Mouse (Mus musculus) E14TG2a.4 (cell line): ENCODE results near the gene Map2k6.

Source experiments
- H3K27me3 ChIP-seq: 2 replicates; pipeline ENCODE4 v1.6.1; 2014; ENCODE audit warnings: low read length, control low read depth; ENCODE audit not compliant: insufficient read depth
- H3K36me3 ChIP-seq: 2 replicates; pipeline ENCODE4 v1.6.1; 2014; ENCODE audit warnings: low read length, control low read depth; ENCODE audit not compliant: insufficient read depth
- H3K4me1 ChIP-seq: replicated peaks from 2 replicates; pipeline ENCODE4 v1.6.1; 2014; ENCODE audit warnings: low read depth, low read length, control low read depth
- H3K4me3 ChIP-seq: replicated peaks from 2 replicates; pipeline ENCODE4 v1.5.1; 2014; ENCODE audit warnings: mild to moderate bottlenecking, low read length
- H3K9me3 ChIP-seq: 2 replicates; pipeline ENCODE4 v1.6.1; 2014; ENCODE audit warnings: low read length, control low read depth
- CTCF ChIP-seq: conservative IDR thresholded peaks from 2 replicates; pipeline ENCODE4 v1.5.1; 2014; ENCODE audit warnings: low read length
- NANOG ChIP-seq: IDR thresholded peaks from 2 replicates; pipeline ENCODE4 v1.6.1; 2014; ENCODE audit warnings: borderline replicate concordance, low read length, mixed read lengths
- POU5F1 ChIP-seq: IDR thresholded peaks from 2 replicates; pipeline ENCODE4 v1.6.1; 2014; ENCODE audit warnings: low read length, borderline replicate concordance

Gene Map2k6

DNA sequence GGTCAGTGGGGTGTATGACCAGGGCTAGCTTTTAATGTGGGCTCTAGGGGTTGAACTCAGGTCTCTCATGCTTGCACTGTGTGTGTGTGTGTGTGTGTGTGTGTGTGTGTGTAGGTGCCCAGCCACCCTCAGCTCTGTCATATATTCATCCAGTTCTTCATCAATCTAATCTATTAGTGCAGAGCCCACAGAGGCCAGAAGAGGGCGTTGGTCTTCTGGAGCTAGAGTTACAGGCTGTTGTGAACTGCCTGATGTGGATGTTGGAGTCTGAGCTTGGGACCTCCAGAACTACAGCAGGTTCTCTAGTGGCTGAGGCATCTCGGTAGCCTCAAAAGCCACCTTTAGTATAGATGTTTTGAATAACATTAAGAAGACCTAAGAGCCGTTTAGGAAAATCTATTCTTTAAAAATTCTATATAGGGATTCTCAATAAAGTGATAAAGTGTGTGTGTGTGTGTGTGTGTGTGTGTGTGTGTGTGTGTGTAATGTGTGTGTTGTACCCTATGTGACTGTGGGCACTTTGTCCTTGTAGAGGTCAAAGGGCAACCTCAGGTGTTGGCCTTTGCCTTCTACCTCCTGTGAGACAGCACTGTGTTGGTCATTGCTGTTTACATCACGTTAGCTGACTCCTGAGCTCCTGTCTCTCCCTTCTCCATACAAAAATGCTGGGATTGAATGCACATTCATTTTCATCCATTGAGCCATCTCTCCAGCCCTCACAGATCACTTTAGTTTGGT, 96.6 kb downstream of the Map2k6 start:
- H3K27me3 ChIP-seq: no peaks in the 10 kb centered on the region
- H3K4me3 ChIP-seq: no peak overlapping the region
- peaks cover 4% of the 10 kb centered on the region; the same call in 1 of the 2 replicates for H3K36me3 ChIP-seq
- TF ChIP-seq NANOG (no peak), CTCF (peak; percentile 20; the same call in 1 of the 2 replicates), POU5F1 (no peak)
- no peaks in the 10 kb centered on the region for H3K9me3 ChIP-seq
- no peaks in the 10 kb centered on the region for H3K4me1 ChIP-seq

DNA sequence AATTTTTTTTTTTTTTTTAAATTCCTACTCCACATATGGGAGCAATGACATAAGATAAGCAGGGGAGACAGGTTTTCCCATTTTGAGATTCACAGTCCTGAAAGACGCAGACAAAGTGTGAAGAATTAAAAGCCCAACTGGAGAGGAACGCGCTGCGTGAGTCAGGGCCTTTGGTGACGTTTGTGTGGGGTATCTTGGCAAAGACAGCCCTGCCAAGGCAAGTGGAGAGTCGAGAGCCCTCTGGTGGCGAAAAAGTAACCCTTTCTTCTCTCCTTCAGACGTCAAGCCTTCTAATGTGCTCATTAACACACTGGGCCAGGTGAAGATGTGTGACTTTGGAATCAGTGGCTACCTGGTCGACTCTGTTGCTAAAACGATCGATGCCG, 97.1 kb downstream of the Map2k6 start:
- H3K4me3 ChIP-seq: no peak overlapping the region
- no peaks in the 10 kb centered on the region for H3K4me1 ChIP-seq
- H3K27me3 ChIP-seq: no peaks in the 10 kb centered on the region
- H3K36me3 ChIP-seq: peaks cover 4% of the 10 kb centered on the region; the same call in 1 of the 2 replicates
- H3K9me3 ChIP-seq: no peaks in the 10 kb centered on the region
- TF ChIP-seq NANOG (no peak), CTCF (peak; percentile 55), POU5F1 (no peak)

GRCm38 (mm10) chr11:110497743-110498142, 98.8 kb downstream of the Map2k6 start:
- peaks cover 4% of the 10 kb centered on the region; the same call in 1 of the 2 replicates for H3K36me3 ChIP-seq
- H3K27me3 ChIP-seq: no peaks in the 10 kb centered on the region
- no peak overlapping the region for H3K4me3 ChIP-seq
- H3K9me3 ChIP-seq: no peaks in the 10 kb centered on the region
- H3K4me1 ChIP-seq: no peaks in the 10 kb centered on the region
- TF ChIP-seq POU5F1 (no peak), CTCF (no peak), NANOG (no peak)

GRCm38 (mm10) chr11:110498651-110499213, 99.8 kb downstream of the Map2k6 start:
- Histone ChIP-seq H3K4me1 (no peaks in the 10 kb centered on the region), H3K9me3 (no peaks in the 10 kb centered on the region), H3K27me3 (no peaks in the 10 kb centered on the region), H3K4me3 (no peak overlapping the region), H3K36me3 (peaks cover 4% of the 10 kb centered on the region; the same call in 1 of the 2 replicates)
- TF ChIP-seq POU5F1 (no peak), NANOG (no peak), CTCF (peak; percentile 78)

- no peaks in the 10 kb centered on the region for H3K4me1 ChIP-seq
- no peak overlapping the region for H3K4me3 ChIP-seq
- H3K36me3 ChIP-seq: peaks cover 4% of the 10 kb centered on the region; the same call in 1 of the 2 replicates
- H3K9me3 ChIP-seq: no peaks in the 10 kb centered on the region
- H3K27me3 ChIP-seq: no peaks in the 10 kb centered on the region
- TF ChIP-seq POU5F1 (no peak), NANOG (no peak), CTCF (no peak)
These were observed 104.2 kb downstream of the Map2k6 start for GRCm38 (mm10) chr11:110502937-110503670.

DNA sequence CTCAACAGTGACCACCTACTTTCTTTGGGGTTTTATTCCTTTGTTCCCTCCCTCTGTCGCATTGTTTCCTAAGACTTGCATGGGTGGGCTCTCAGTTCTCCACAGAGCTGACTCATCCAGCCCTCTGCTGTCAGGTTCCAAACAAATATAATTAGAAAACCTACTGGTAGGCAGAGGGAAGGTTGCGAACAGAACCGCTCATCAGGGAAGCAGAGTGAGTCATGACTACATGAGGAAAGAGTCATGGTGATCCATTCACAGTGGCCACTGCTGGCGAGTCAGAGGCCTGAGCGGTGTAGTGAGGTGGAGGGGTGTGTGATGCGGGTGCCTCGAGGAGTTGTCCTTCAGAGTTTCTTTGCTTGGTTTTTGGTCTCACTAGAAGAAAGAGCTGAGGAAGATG, 112.5 kb downstream of the Map2k6 start:
- Histone ChIP-seq H3K4me3 (no peak overlapping the region), H3K27me3 (no peaks in the 10 kb centered on the region), H3K4me1 (no peaks in the 10 kb centered on the region), H3K9me3 (peaks cover 7% of the 10 kb centered on the region; the same call in 1 of the 2 replicates), H3K36me3 (no peaks in the 10 kb centered on the region)
- no peak for TF ChIP-seq CTCF
- TF ChIP-seq POU5F1: no peak
- no peak for TF ChIP-seq NANOG

DNA sequence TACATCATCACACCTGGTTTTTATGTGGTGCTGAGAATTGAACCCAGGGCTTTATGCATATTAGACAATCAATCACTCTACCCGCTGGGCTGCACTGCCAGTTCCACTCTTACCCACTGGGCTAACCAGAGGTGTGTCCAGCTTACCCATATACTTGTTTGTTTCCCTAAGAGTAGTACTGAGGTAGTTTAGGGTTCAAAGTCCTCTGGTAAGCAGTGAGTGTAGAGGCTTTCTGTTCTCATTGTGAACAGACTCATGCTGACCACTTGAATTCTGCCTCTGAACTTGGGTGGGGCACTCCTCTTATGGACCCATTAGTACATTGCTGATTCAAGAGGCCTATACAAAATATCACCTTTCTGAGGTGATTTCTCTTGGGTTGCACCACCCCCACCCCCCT, 119.7 kb downstream of the Map2k6 start:
- Histone ChIP-seq H3K4me1 (no peaks in the 10 kb centered on the region), H3K27me3 (no peaks in the 10 kb centered on the region), H3K36me3 (no peaks in the 10 kb centered on the region), H3K4me3 (no peak overlapping the region), H3K9me3 (no peaks in the 10 kb centered on the region)
- TF ChIP-seq CTCF: no peak
- no peak for TF ChIP-seq NANOG
- TF ChIP-seq POU5F1: no peak

GRCm38 (mm10) chr11:110522906-110523305, 124.0 kb downstream of the Map2k6 start:
- H3K4me3 ChIP-seq: no peak overlapping the region
- no peaks in the 10 kb centered on the region for H3K36me3 ChIP-seq
- no peaks in the 10 kb centered on the region for H3K27me3 ChIP-seq
- TF ChIP-seq NANOG: no peak
- TF ChIP-seq POU5F1: no peak
- no peak for TF ChIP-seq CTCF
- H3K9me3 ChIP-seq: no peaks in the 10 kb centered on the region
- no peaks in the 10 kb centered on the region for H3K4me1 ChIP-seq
